Mouse (Mus musculus) bone marrow, adult 2 months (tissue): ENCODE measurements around the gene Supt7l. TPM values are rescaled to one million over a fixed set of nuclear protein-coding genes. Genes with fewer than 3 reads are reported as not detected.

ENCODE experiments used
- H3K27ac ChIP-seq: fragments of 200-500 bp; 2 replicates; pipeline ENCODE4 v1.5.1; 2012; ENCODE audit warnings: low read depth, mild to moderate bottlenecking, control low read depth, inconsistent platforms, low read length; ENCODE audit not compliant: control insufficient read depth, poor library complexity, insufficient read depth
- H3K4me1 ChIP-seq: fragments of 200-500 bp; 2 replicates; pipeline ENCODE4 v1.6.1; 2011; ENCODE audit warnings: low read length; ENCODE audit not compliant: control insufficient read depth, insufficient read depth
- H3K4me3 ChIP-seq: fragments of 200-500 bp; replicated peaks from 2 replicates; pipeline ENCODE3; 2011; ENCODE audit warnings: mild to moderate bottlenecking, low read depth, low read length, control low read depth; ENCODE audit not compliant: control insufficient read depth
- CTCF ChIP-seq: fragments of 200-500 bp; IDR thresholded peaks from 2 replicates; pipeline ENCODE4 v1.5.1; 2011; ENCODE audit warnings: low read length, control low read depth; ENCODE audit not compliant: control insufficient read depth, insufficient read depth
- POLR2A ChIP-seq: fragments of 200-500 bp; IDR thresholded peaks from 2 replicates; pipeline ENCODE4 v1.6.1; 2011; ENCODE audit warnings: low read depth, mild to moderate bottlenecking, control low read depth, low read length, borderline replicate concordance; ENCODE audit not compliant: control insufficient read depth
- WGBS: fragments of 180-500 bp; shearing (Covaris S2); methylation state at CpG from one replicate; pipeline ENCODE4 v1.1.7; 2018; 5-methylcytosine and 5-hydroxymethylcytosine counted together
- polyA plus RNA-seq: library from polyadenylated mRNA; stranded (reverse); fragments of >200 nt; gene quantifications from 2 replicates; pipeline ENCODE4 v1.2.4, GENCODE M21; 2011; ENCODE audit warnings: low replicate concordance; ENCODE audit not compliant: missing spikeins, insufficient read depth, insufficient read length

Supt7l gene
- polyA plus RNA-seq, 1 experiment, result 7.5 TPM

DNA sequence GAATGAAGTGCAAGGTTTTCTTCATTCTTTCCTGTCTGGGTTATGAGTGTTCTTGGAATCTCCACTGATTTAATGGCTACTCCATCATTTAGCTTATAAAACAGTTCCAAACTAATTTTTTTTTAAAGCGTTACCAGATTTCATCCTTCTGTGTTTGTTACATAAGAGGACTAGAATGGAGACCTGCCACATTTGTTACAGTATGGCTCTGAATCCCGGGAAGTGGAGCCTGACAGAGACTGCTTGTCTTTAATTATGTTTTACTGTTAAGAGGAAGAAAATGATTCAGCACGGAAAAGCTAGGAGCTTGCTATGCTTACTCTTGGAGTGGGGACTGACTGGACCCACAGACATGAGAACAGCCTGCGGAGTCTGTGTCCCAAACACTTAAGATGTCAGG lies 47.1 kb downstream of the Supt7l start:
- TF ChIP-seq CTCF (no peak), POLR2A (no peak)
- Histone ChIP-seq H3K4me1 (no peaks in the 10 kb centered on the region), H3K4me3 (no peak overlapping the region), H3K27ac (no peak overlapping the region)
- WGBS, result 89% methylated on average over 4 of the region's 4 CpGs

- no peaks in the 10 kb centered on the region for H3K4me1 ChIP-seq
- WGBS, result 54% methylated on average over 7 of the region's 7 CpGs
- no peak overlapping the region for H3K27ac ChIP-seq
- TF ChIP-seq CTCF (peak; percentile 61), POLR2A (no peak)
- H3K4me3 ChIP-seq, result no peak overlapping the region
These were observed 57.3 kb downstream of the Supt7l start for GRCm38 (mm10) chr5:31470334-31470733.

GRCm38 (mm10) chr5:31469711-31470110 lies 57.9 kb downstream of the Supt7l start:
- Histone ChIP-seq H3K27ac (no peak overlapping the region), H3K4me3 (no peak overlapping the region), H3K4me1 (no peaks in the 10 kb centered on the region)
- TF ChIP-seq POLR2A (no peak), CTCF (no peak)
- WGBS, result 91% methylated on average over 6 of the region's 6 CpGs

GRCm38 (mm10) chr5:31467798-31468197 lies 59.8 kb downstream of the Supt7l start:
- WGBS, result 44% methylated on average over 3 of the region's 3 CpGs
- no peak overlapping the region for H3K4me3 ChIP-seq

More at GRCm38 (mm10) chr5:31467798-31468197, 59.8 kb downstream of the Supt7l start:
- TF ChIP-seq POLR2A, result no peak
- TF ChIP-seq CTCF, result no peak
- H3K4me1 ChIP-seq, result no peaks in the 10 kb centered on the region
- no peak overlapping the region for H3K27ac ChIP-seq

Other genes with a start within 250 kb of the Supt7l start
- 12.0 and 41.2 TPM in 2 replicates for gene Ift172, start 236.7 kb downstream of the Supt7l start, polyA plus RNA-seq
- not detected in 2 replicates for gene Fndc4, start 231.7 kb downstream of the Supt7l start, polyA plus RNA-seq
- 3.7 TPM in 1 of 2 replicates, not detected in the other for gene Gckr, start 230.4 kb downstream of the Supt7l start, polyA plus RNA-seq
- gene Zfp512, start 75.4 kb downstream of the Supt7l start, polyA plus RNA-seq, result 17.2 and 29.0 TPM in 2 replicates
- gene 4930548H24Rik, start 42.1 kb downstream of the Supt7l start, polyA plus RNA-seq, result not detected in 2 replicates
- 12.1 and 18.4 TPM in 2 replicates for gene Gpn1, start 33.1 kb downstream of the Supt7l start, polyA plus RNA-seq
- 34.0 and 45.2 TPM in 2 replicates for gene Slc4a1ap, start 812 bp downstream of the Supt7l start, polyA plus RNA-seq
- 89.1 and 162 TPM in 2 replicates for gene Mrpl33, start 69.1 kb upstream of the Supt7l start, polyA plus RNA-seq
- 5.0 and 9.6 TPM in 2 replicates for gene Rbks, start 169.8 kb upstream of the Supt7l start, polyA plus RNA-seq
- gene Babam2, start 169.9 kb upstream of the Supt7l start, polyA plus RNA-seq, result 18.5 and 25.9 TPM in 2 replicates